In the genomic region with DNA sequence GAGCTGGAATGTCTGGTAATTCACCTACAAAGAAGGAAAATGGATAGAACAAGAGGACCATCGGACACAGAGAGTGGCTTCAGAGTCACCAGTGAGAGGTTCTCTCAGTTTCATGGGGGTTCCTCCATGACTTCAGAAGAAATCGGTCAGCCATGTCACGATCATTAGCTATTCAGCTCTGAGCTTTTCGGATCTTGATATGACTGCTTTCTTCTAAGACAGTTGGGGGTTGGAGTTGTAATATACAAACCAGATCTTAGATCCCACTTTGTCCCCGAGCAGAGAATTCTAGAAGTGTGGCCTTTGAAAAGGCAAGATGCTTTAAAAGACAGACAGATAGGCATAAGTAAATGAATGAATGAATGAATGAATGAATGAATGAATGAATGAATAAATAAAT, we compare ENCODE assay signal across 32 mouse cellular contexts.
"Had no signal": no experiment of that assay in that cellular context is flagged by ENCODE, and none has a peak within 500 bp of the region (broad histone marks: within the 10 kb centered on the region; RNA-seq: fewer than 3 reads in every experiment).

No protein-coding gene starts in this region.

- H3K27me3 ChIP-seq: limb, embryonic 13.5 days; limb, embryonic 15.5 days; liver, embryonic 13.5 days; liver, embryonic 15.5 days; lung, embryonic 15.5 days; midbrain, embryonic 15.5 days had no signal

- H3K4me3 ChIP-seq: limb, embryonic 10.5 days; limb, embryonic 12.5 days; limb, embryonic 13.5 days; limb, embryonic 15.5 days; liver, embryonic 12.5 days; liver, embryonic 13.5 days; liver, embryonic 15.5 days; lung, embryonic 15.5 days; megakaryocyte, embryonic 14.5 days; midbrain, embryonic 10.5 days; midbrain, embryonic 12.5 days; midbrain, embryonic 13.5 days; midbrain, embryonic 15.5 days; myocyte; neural tube, embryonic 12.5 days had no signal

- H3K27ac ChIP-seq: limb, embryonic 10.5 days; limb, embryonic 12.5 days; limb, embryonic 13.5 days; limb, embryonic 15.5 days; liver, embryonic 12.5 days; liver, embryonic 13.5 days; liver, embryonic 14.5 days; liver, embryonic 15.5 days; lung, embryonic 15.5 days; macrophage; midbrain, embryonic 10.5 days; midbrain, embryonic 12.5 days; midbrain, embryonic 13.5 days; midbrain, embryonic 15.5 days; neural tube, embryonic 12.5 days had no signal

- H3K4me1 ChIP-seq: limb, embryonic 12.5 days; limb, embryonic 13.5 days; limb, embryonic 15.5 days; liver, embryonic 12.5 days; liver, embryonic 13.5 days; liver, embryonic 15.5 days; lung, embryonic 15.5 days; megakaryocyte, embryonic 14.5 days; midbrain, embryonic 15.5 days had no signal

- DNase-seq: left cerebral cortex, postnatal 4 days; liver; liver, embryonic 13.5 days; liver, postnatal 0 days; lung, adult 18-20 months; lung, adult 2 months; lung, embryonic 14.5 days; lung, postnatal 10 days; lung, postnatal 14 days; lung, postnatal 36 days; lung, postnatal 4 days; midbrain, embryonic 14.5 days had no signal

- H3K36me3 ChIP-seq: limb, embryonic 10.5 days; limb, embryonic 12.5 days; limb, embryonic 13.5 days; limb, embryonic 15.5 days; liver, embryonic 12.5 days; liver, embryonic 13.5 days; liver, embryonic 15.5 days; lung, embryonic 15.5 days; midbrain, embryonic 10.5 days; midbrain, embryonic 12.5 days; midbrain, embryonic 13.5 days; midbrain, embryonic 15.5 days; neural tube, embryonic 12.5 days had no signal

- ATAC-seq: liver, embryonic 12.5 days; liver, postnatal 0 days; lung, postnatal 0 days; midbrain, embryonic 13.5 days; midbrain, embryonic 15.5 days; midbrain, embryonic 16.5 days had no signal

- H3K9ac ChIP-seq: limb, embryonic 12.5 days; limb, embryonic 13.5 days; limb, embryonic 15.5 days; liver, embryonic 12.5 days; liver, embryonic 13.5 days; liver, embryonic 14.5 days; liver, embryonic 15.5 days; liver, postnatal 0 days; lung, embryonic 14.5 days; lung, embryonic 15.5 days; midbrain, embryonic 12.5 days; midbrain, embryonic 13.5 days; midbrain, embryonic 15.5 days; neural tube, embryonic 12.5 days had no signal

- H3K9me3 ChIP-seq: limb, embryonic 10.5 days; limb, embryonic 12.5 days; limb, embryonic 13.5 days; limb, embryonic 15.5 days; liver, embryonic 12.5 days; liver, embryonic 13.5 days; liver, embryonic 15.5 days; lung, embryonic 15.5 days; megakaryocyte, embryonic 14.5 days; midbrain, embryonic 10.5 days; midbrain, embryonic 12.5 days; midbrain, embryonic 13.5 days; midbrain, embryonic 15.5 days; neural tube, embryonic 12.5 days had no signal

- H3K4me2 ChIP-seq: limb, embryonic 12.5 days; limb, embryonic 13.5 days; limb, embryonic 15.5 days; liver, embryonic 11.5 days; liver, embryonic 12.5 days; liver, embryonic 13.5 days; liver, embryonic 15.5 days; lung, embryonic 14.5 days; lung, embryonic 15.5 days; midbrain, embryonic 11.5 days; midbrain, embryonic 12.5 days; midbrain, embryonic 13.5 days; midbrain, embryonic 15.5 days; neural tube, embryonic 12.5 days had no signal
